Mouse (Mus musculus): ENCODE measurements around the gene St6galnac4.

DNA sequence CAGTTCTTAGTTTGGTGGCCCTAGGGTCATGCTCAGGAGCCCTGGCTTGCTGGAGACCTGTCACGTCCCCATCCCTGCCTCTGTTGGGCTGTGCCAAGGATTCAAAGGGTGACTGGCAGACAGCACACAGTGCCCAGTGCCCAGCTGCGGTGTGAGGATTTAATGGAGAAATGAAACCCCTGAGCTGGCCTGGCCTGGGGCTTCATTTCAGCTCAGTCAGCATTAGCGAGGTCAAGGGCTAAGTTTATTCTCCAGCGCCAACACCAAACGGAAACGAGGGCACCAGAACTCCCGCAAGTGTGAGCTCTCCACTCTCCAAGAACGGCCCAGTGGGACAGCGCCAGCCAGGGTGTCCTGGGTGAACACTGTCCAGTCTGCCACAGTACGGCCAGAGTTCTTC is 3.3 kb downstream of the St6galnac4 start:
- TF ChIP-seq GATA1 (IDR thresholded peaks at IDR 0.05; ENCODE audit: borderline replicate concordance, low read length) (no peak), FLI1 (IDR thresholded peaks at IDR 0.05; ENCODE audit: low read length) (no peak)

All from megakaryocyte, embryonic 14.5 days (primary cell).